Mouse (Mus musculus) forebrain, embryonic 12.5 days (tissue): Measurements from ENCODE around the gene Myd88. TPM values are rescaled to one million over a fixed set of nuclear protein-coding genes. Genes with fewer than 3 reads are reported as not detected.
A peak's percentile ranks its signal among the peaks of the same experiment; 100 is the strongest.

Experiments
- ATAC-seq: fragments of 200-750 bp; cut with Nextera tagmentation; 2 replicates; pipeline ENCODE4 v1.8.0; 2017; ENCODE audit warnings: moderate TSS enrichment; ENCODE audit not compliant: low FRiP score
- H3K27ac ChIP-seq: fragments of 300-500 bp; sonication (generic); 2 replicates; pipeline ENCODE4 v1.5.1; 2016; ENCODE audit warnings: mild to moderate bottlenecking
- H3K27me3 ChIP-seq: fragments of 300-500 bp; sonication (generic); 2 replicates; pipeline ENCODE4 v1.6.1; 2016; ENCODE audit warnings: mild to moderate bottlenecking
- H3K36me3 ChIP-seq: fragments of 300-500 bp; sonication (generic); replicated peaks from 2 replicates; pipeline ENCODE4 v1.6.1; 2016; ENCODE audit warnings: mild to moderate bottlenecking
- H3K4me1 ChIP-seq: fragments of 300-500 bp; sonication (generic); 2 replicates; pipeline ENCODE4 v1.6.1; 2016
- H3K4me2 ChIP-seq: fragments of 300-500 bp; sonication (generic); 2 replicates; pipeline ENCODE4 v1.6.1; 2016; ENCODE audit warnings: mild to moderate bottlenecking, moderate library complexity
- H3K4me3 ChIP-seq: fragments of 300-500 bp; sonication (generic); replicated peaks from 2 replicates; pipeline ENCODE4 v1.5.1; 2016; ENCODE audit warnings: mild to moderate bottlenecking
- H3K9ac ChIP-seq: fragments of 300-500 bp; sonication (generic); 2 replicates; pipeline ENCODE4 v1.6.1; 2016; ENCODE audit warnings: mild to moderate bottlenecking
- H3K9me3 ChIP-seq: fragments of 300-500 bp; sonication (generic); 2 replicates; pipeline ENCODE4 v1.6.1; 2016
- WGBS: fragments of 180-500 bp; shearing (Covaris S2); methylation state at CpG from one replicate; pipeline ENCODE4 v1.1.7; 2016; 5-methylcytosine and 5-hydroxymethylcytosine counted together
- polyA plus RNA-seq: library from polyadenylated mRNA; unstranded; fragments of >200 nt; fragmentation: Nextera tagmentation; extraction: Ambion mirVana; gene quantifications from 2 replicates; pipeline ENCODE4 v1.2.1, GENCODE M21; 2016

Gene Myd88
- polyA plus RNA-seq, 1 experiment from 2014 or later, result 5.9 TPM

GRCm38 (mm10) chr9:119339106-119339505, 2.1 kb downstream of the Myd88 start:
- H3K9me3 ChIP-seq, result no peaks in the 10 kb centered on the region
- 54% methylated on average over 7 of the region's 7 CpGs for WGBS
- H3K4me3 ChIP-seq, result peak overlapping the region; percentile 82
- H3K36me3 ChIP-seq, result peaks cover 10% of the 10 kb centered on the region
- no peak overlapping the region for H3K9ac ChIP-seq
- peaks cover 27% of the 10 kb centered on the region for H3K4me1 ChIP-seq
- H3K27me3 ChIP-seq, result peaks cover 20% of the 10 kb centered on the region; the same call in 1 of the 2 replicates
- no peak for ATAC-seq
- H3K27ac ChIP-seq, result no peak overlapping the region
- H3K4me2 ChIP-seq, result peak overlapping the region; percentile 64

DNA sequence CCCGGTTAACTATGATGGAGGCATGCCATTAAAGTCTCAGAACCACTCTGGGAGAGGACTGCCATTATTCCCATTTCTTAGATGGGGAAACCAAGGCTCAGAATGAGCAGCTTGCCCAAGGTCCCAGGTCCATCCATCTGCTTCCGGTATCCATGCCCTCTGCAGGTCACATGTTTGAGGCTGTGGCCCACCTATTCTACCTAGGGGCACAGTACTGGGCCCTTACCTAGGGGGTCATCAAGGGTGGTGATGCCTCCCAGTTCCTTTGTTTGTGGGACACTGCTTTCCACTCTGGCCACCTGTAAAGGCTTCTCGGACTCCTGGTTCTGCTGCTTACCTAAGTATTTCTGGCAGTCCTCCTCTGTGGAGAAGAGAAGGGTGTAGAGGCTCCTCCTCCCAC, 2.9 kb downstream of the Myd88 start:
- H3K9ac ChIP-seq, result no peak overlapping the region
- H3K27me3 ChIP-seq, result peaks cover 20% of the 10 kb centered on the region; the same call in 1 of the 2 replicates
- 93% methylated on average over 3 of the region's 3 CpGs for WGBS
- H3K36me3 ChIP-seq, result peaks cover 3% of the 10 kb centered on the region; the same call in 1 of the 2 replicates
- no peak overlapping the region for H3K4me2 ChIP-seq
- H3K4me3 ChIP-seq, result no peak overlapping the region
- ATAC-seq, result no peak
- H3K27ac ChIP-seq, result no peak overlapping the region
- H3K4me1 ChIP-seq, result peaks cover 27% of the 10 kb centered on the region
- H3K9me3 ChIP-seq, result no peaks in the 10 kb centered on the region

DNA sequence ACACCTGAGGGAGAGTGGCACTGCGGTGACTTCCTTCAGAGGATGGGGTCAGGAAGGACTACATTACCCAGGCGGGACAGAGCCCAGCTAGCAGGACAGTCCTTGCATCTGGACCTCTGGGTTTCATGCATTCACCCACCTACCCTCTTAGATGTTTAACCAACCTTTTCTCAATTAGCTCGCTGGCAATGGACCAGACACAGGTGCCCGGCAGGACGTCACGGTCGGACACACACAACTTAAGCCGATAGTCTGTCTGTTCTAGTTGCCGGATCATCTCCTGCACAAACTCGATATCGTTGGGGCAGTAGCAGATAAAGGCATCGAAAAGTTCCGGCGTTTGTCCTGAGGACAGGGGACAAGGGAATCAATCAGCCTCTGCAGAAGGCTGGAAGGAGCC, 3.4 kb downstream of the Myd88 start:
- Histone ChIP-seq H3K4me2 (no peak overlapping the region), H3K27ac (no peak overlapping the region), H3K27me3 (peaks cover 20% of the 10 kb centered on the region; the same call in 1 of the 2 replicates), H3K9me3 (no peaks in the 10 kb centered on the region), H3K4me1 (peaks cover 23% of the 10 kb centered on the region), H3K36me3 (no peaks in the 10 kb centered on the region), H3K9ac (no peak overlapping the region), H3K4me3 (no peak overlapping the region)
- WGBS, result 93% methylated on average over 14 of the region's 14 CpGs
- ATAC-seq, result no peak

DNA sequence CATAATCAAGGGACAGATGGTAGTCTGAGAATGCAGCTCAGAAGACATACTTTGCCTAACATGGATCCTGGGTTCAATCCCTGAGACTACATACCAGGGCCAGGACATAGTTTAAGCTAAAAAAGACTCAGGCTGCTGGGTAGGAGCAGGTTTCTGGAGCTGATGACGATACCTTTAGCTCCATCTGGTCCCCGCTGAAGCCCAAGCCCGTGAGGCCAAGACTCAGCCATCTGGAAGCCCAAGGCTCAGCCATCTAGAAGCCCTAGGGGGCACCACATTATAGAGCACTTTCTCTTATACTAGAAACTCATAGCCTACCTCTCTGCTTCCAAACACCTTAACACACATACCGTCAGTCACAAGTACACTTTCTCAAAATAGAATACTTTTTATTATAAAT, 5.6 kb downstream of the Myd88 start:
- no peak overlapping the region for H3K4me2 ChIP-seq
- H3K4me3 ChIP-seq, result no peak overlapping the region
- H3K27ac ChIP-seq, result no peak overlapping the region
- no peak overlapping the region for H3K9ac ChIP-seq
- ATAC-seq, result no peak
- no peaks in the 10 kb centered on the region for H3K9me3 ChIP-seq
- peaks cover 20% of the 10 kb centered on the region; the same call in 1 of the 2 replicates for H3K27me3 ChIP-seq
- H3K4me1 ChIP-seq, result peaks cover 12% of the 10 kb centered on the region
- H3K36me3 ChIP-seq, result no peaks in the 10 kb centered on the region
- 88% methylated on average over 4 of the region's 4 CpGs for WGBS

DNA sequence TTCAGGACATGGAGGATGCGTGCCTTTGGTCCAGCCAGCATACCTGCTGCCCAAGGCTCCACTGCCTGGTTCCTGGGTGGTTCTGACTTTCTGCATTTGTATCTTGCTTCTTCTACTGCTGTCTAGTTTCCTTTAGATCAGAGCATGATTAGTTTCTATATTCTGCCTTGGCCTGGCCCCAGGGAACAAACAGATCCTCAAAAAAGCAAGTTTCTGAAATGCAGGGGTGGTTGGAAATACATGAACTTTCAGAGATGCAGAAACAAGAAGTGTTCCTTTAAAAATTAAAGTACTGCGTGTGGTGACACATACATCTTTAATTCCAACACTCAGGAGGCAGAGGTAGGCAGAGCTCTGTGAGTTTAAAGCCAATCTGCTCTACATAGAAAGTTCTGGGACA, 6.4 kb downstream of the Myd88 start:
- no peak for ATAC-seq
- no peak overlapping the region for H3K4me3 ChIP-seq
- peaks cover 18% of the 10 kb centered on the region; the same call in 1 of the 2 replicates for H3K27me3 ChIP-seq
- no peaks in the 10 kb centered on the region for H3K9me3 ChIP-seq
- no peak overlapping the region for H3K9ac ChIP-seq
- peaks cover 4% of the 10 kb centered on the region for H3K4me1 ChIP-seq
- 87% methylated on average over 2 of the region's 2 CpGs for WGBS
- H3K36me3 ChIP-seq, result no peaks in the 10 kb centered on the region
- no peak overlapping the region for H3K27ac ChIP-seq
- no peak overlapping the region for H3K4me2 ChIP-seq

- Histone ChIP-seq H3K4me3 (no peak overlapping the region), H3K36me3 (no peaks in the 10 kb centered on the region), H3K27ac (no peak overlapping the region), H3K4me1 (no peaks in the 10 kb centered on the region), H3K27me3 (peaks cover 14% of the 10 kb centered on the region; the same call in 1 of the 2 replicates), H3K9ac (no peak overlapping the region), H3K9me3 (no peaks in the 10 kb centered on the region), H3K4me2 (no peak overlapping the region)
- ATAC-seq, result no peak
- WGBS, result 82% methylated on average over 10 of the region's 10 CpGs
Observed at GRCm38 (mm10) chr9:119334324-119334723, 6.9 kb downstream of the Myd88 start.

- no peak for ATAC-seq
- 92% methylated on average over 15 of the region's 15 CpGs for WGBS
- no peaks in the 10 kb centered on the region for H3K9me3 ChIP-seq
- H3K36me3 ChIP-seq, result no peaks in the 10 kb centered on the region
- no peaks in the 10 kb centered on the region for H3K4me1 ChIP-seq
- no peaks in the 10 kb centered on the region for H3K27me3 ChIP-seq
- no peak overlapping the region for H3K27ac ChIP-seq
- no peak overlapping the region for H3K9ac ChIP-seq
- H3K4me2 ChIP-seq, result no peak overlapping the region
- H3K4me3 ChIP-seq, result no peak overlapping the region
Observed at GRCm38 (mm10) chr9:119330186-119330963, 10.8 kb downstream of the Myd88 start.

DNA sequence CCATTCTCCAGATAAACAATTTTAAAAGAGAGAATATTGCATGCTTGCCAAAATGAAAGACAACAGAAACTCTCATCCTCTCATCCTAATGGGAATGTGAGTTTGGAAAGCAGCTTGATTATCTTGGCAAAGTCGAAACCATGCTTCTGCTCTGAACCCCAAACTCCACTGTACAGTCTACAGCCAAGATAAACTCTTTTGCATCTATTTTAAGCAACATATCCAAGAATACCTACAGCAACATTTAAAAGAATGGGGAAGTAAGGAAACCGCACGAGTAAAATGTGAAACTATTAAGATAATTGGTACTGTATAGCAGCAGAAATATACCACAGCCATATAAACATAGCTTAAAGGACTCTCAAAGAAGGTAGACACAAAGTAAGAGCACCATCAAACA, 12.7 kb downstream of the Myd88 start:
- Histone ChIP-seq H3K9me3 (no peaks in the 10 kb centered on the region), H3K4me1 (no peaks in the 10 kb centered on the region), H3K27me3 (no peaks in the 10 kb centered on the region), H3K4me3 (no peak overlapping the region), H3K36me3 (no peaks in the 10 kb centered on the region), H3K27ac (no peak overlapping the region), H3K4me2 (no peak overlapping the region), H3K9ac (no peak overlapping the region)
- 94% methylated on average over 3 of the region's 3 CpGs for WGBS
- ATAC-seq, result no peak

DNA sequence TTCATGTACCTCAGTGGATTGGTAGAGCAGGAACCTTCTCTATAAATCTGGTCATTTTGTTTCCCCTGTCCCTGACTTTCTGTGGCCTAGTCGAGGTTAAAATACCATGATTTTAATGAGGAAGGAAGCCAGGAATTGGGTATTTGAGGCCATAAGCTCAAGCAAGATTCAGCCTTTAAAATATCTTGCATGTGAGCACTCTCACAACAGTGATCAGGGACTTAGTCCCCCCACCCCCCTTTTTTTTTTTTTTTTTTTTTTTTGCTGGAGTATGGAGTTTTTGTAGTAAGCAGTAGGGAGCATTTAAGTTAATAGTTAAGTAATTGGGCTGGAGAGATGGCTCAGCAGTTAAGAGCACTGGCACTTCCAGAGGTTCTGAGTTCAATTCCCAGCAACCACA, 17.1 kb downstream of the Myd88 start:
- WGBS, result 75% methylated on average over 1 of the region's 1 CpGs
- no peak overlapping the region for H3K4me2 ChIP-seq
- H3K36me3 ChIP-seq, result no peaks in the 10 kb centered on the region
- ATAC-seq, result no peak
- no peak overlapping the region for H3K4me3 ChIP-seq
- peaks cover 20% of the 10 kb centered on the region for H3K4me1 ChIP-seq
- H3K27me3 ChIP-seq, result no peaks in the 10 kb centered on the region
- H3K9ac ChIP-seq, result no peak overlapping the region
- no peaks in the 10 kb centered on the region for H3K9me3 ChIP-seq
- H3K27ac ChIP-seq, result no peak overlapping the region

DNA sequence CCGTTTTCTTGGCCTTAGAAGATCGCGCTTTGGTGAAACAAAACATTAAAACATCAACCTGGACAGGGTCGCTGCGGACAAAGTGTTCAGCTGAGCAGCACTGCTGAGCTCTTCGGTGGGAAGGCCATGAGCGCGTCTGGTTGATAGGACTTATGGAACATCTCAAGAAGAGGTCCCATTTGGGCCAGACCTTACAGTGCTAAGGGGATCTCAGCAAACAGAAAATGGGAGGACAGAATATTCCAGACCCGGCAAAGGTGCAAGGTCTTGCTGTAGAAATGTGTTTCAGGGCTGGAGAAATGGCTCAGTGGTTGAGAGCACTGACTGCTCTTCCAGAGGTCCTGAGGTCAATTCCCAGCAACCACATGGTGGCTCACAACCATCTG, 18.0 kb downstream of the Myd88 start:
- Histone ChIP-seq H3K36me3 (0 out of 2 replicates have a peak, but pooled peaks cover 2% of the 10 kb centered on the region), H3K4me2 (peak overlapping the region; percentile 92), H3K4me3 (peak overlapping the region; percentile 95), H3K27ac (peak overlapping the region; percentile 93), H3K4me1 (peaks cover 20% of the 10 kb centered on the region), H3K27me3 (no peaks in the 10 kb centered on the region), H3K9me3 (no peaks in the 10 kb centered on the region), H3K9ac (peak overlapping the region; percentile 85)
- WGBS, result 4% methylated on average over 9 of the region's 9 CpGs
- ATAC-seq, result no peak

DNA sequence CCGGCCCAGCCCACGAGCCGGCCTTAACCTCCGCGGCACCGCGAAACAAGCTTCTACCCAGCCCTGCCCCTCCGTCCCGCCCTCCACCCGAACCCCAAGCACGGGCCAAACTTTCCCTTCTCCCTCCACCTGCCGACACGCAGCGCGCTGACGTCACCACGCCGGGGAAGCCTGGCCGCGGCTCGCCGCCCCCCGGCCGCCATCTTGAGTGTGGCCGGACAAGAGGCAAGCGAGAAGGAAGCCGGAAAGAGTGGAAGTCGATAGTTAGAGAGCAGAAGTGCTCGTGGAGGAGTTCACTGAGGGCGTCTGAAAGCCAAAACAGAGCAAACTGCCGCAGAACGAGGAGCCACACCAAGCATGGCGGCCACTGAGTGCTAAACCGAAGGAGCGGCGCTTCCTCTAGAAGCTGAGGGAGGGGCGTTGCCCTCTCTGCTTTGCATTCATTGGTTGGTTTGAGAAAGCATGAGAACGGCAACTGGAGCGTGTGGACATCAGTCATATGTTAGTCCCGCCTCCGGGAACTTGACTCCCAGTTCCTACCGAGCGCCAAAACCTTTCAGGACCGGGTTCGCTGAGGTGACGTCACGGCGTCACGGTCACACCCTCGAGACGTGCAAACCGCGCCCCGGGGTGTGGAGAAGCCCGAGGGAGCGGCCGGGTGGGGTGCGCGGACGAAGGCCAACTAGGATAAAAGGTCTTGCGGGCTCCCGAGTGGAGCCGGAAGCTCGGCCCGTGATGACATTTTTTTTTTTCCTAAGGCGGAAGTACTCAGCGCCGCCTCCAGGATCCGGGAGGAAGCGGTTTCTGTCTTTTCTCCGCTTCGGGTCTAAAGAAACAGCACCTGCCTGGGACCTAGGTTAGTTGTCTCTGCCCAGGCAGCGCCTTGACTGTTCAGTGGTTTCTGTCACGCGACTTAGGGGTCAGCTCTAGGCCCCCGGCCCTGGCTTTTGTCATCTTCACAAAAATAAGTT, 18.6 kb downstream of the Myd88 start, which contains the start of gene Oxsr1:
TSS of gene Oxsr1 (minus strand) at position 139 of the 971 bp plus-strand sequence.
- Histone ChIP-seq H3K4me1 (peaks cover 20% of the 10 kb centered on the region), H3K36me3 (0 out of 2 replicates have a peak, but pooled peaks cover 3% of the 10 kb centered on the region), H3K27ac (peak within 1 kb of the TSS; percentile 93), H3K9ac (peak within 1 kb of the TSS; percentile 85), H3K27me3 (no peaks in the 10 kb centered on the region), H3K4me2 (peak within 1 kb of the TSS; percentile 92), H3K4me3 (peak within 1 kb of the TSS; percentile 95), H3K9me3 (no peaks in the 10 kb centered on the region)
- ATAC-seq, result peak; percentile 97
- WGBS, result under 1% methylated on average over 71 of the region's 76 CpGs
